In the genomic region with DNA sequence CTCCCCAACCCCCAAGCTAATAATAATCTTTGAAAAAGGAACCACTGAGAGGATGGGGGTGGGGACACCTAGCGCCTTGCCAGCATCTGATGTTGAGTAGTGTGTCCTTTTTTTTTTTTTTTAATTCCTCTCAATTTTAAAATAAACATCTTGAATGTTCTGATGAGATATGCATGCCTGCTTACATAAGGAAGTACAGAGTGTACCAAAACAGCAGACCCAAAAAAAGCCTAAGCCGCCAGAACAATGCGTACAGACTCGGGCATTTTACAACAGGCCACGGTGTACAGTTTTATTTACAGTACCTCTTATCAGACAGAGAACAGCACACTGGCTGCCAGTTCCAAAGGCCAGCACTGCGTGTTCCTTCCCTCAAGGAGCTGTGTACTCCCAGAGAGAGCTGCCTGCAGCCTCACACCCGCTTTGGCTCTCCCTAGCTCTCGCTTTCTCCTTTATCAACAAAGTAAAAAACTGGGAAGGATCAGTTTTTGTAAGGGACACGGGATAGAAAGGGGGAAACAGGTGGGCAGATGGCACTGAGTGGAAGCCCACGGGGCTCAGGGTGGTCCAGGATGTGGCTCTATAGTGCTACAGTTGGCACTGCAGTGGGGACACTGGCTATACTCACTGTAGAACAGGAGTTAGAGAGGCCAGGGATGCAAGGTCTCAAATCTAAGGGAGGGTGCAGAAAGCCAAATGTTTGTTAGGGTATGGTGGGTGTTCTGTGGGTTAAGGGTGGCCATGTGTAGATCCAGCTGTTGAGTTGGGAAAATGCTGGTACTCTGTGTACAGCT, we compare ENCODE assay signal across 10 mouse cellular contexts.
A peak's percentile ranks its signal among the peaks of the same experiment; 100 is the strongest.
DNase-seq lines count a peak whose midpoint lies in the region; ATAC-seq and TF ChIP-seq lines count a peak whose summit lies in the region.
"Had no signal": no experiment of that assay in that cellular context is flagged by ENCODE, and none has a peak within 500 bp of the region (broad histone marks: within the 10 kb centered on the region; RNA-seq: fewer than 3 reads in every experiment).

No protein-coding gene starts in this region.

- H3K4me2 ChIP-seq in forebrain, embryonic 15.5 days (replicated peaks) = no peak overlapping the region
- no peak overlapping the region for H3K4me2 ChIP-seq in forebrain, embryonic 14.5 days (ENCODE audit: low read length)
- 0 out of 2 replicates have a peak overlapping the region, but pooled peaks have one; percentile 22 for H3K4me2 ChIP-seq in lung, embryonic 15.5 days
- no peak overlapping the region; the same call in 1 of the 2 replicates for H3K4me2 ChIP-seq in stomach, postnatal 0 days (replicated peaks; ENCODE audit: low read depth)
- H3K4me2 ChIP-seq: embryonic facial prominence, embryonic 13.5 days had no signal

- no peaks in the 10 kb centered on the region for H3K9me3 ChIP-seq in forebrain, embryonic 15.5 days
- no peaks in the 10 kb centered on the region for H3K9me3 ChIP-seq in forebrain, embryonic 14.5 days (replicated peaks; ENCODE audit: control insufficient read depth, low read length)
- no peaks in the 10 kb centered on the region for H3K9me3 ChIP-seq in lung, embryonic 15.5 days
- no peaks in the 10 kb centered on the region for H3K9me3 ChIP-seq in stomach, postnatal 0 days (ENCODE audit: control insufficient read depth, low read length)
- H3K9me3 ChIP-seq: embryonic facial prominence, embryonic 13.5 days had no signal

- H3K4me3 ChIP-seq in forebrain, embryonic 15.5 days = no peak overlapping the region
- H3K4me3 ChIP-seq in forebrain, embryonic 14.5 days (ENCODE audit: low read depth, low read length) = no peak overlapping the region
- no peak overlapping the region for H3K4me3 ChIP-seq in lung, embryonic 15.5 days
- H3K4me3 ChIP-seq in stomach, postnatal 0 days (ENCODE audit: low read depth, low read length) = no peak overlapping the region
- H3K4me3 ChIP-seq in thymus, adult 2 months (ENCODE audit: control insufficient read depth, insufficient read depth, low read length) = no peak overlapping the region
- H3K4me3 ChIP-seq: embryonic facial prominence, embryonic 13.5 days; myocyte had no signal

- H3K9ac ChIP-seq in forebrain, embryonic 15.5 days (replicated peaks) = no peak overlapping the region
- H3K9ac ChIP-seq in forebrain, embryonic 14.5 days (ENCODE audit: low read length) = no peak overlapping the region
- no peak overlapping the region for H3K9ac ChIP-seq in lung, embryonic 15.5 days
- peak overlapping the region; percentile 54 for H3K9ac ChIP-seq in stomach, postnatal 0 days (ENCODE audit: low read length)
- H3K9ac ChIP-seq: embryonic facial prominence, embryonic 13.5 days had no signal

- TF ChIP-seq POLR2A in thymus, adult 2 months (IDR thresholded peaks at IDR 0.05; ENCODE audit: control insufficient read depth, extremely low read depth, insufficient read depth, low read length, poor library complexity) = no peak

- no peaks in the 10 kb centered on the region for H3K36me3 ChIP-seq in forebrain, embryonic 15.5 days
- no peaks in the 10 kb centered on the region for H3K36me3 ChIP-seq in forebrain, embryonic 14.5 days (ENCODE audit: control insufficient read depth, insufficient read depth, low read length)
- H3K36me3 ChIP-seq in lung, embryonic 15.5 days = no peaks in the 10 kb centered on the region
- H3K36me3 ChIP-seq in stomach, postnatal 0 days (ENCODE audit: control insufficient read depth, insufficient read depth, low read length) = 0 out of 2 replicates have a peak, but pooled peaks cover 2% of the 10 kb centered on the region
- H3K36me3 ChIP-seq in thymus, adult 2 months (ENCODE audit: control insufficient read depth, insufficient read depth, low read length) = no peaks in the 10 kb centered on the region
- H3K36me3 ChIP-seq: embryonic facial prominence, embryonic 13.5 days had no signal

- H3K27me3 ChIP-seq in forebrain, embryonic 15.5 days = no peaks in the 10 kb centered on the region
- H3K27me3 ChIP-seq in forebrain, embryonic 14.5 days (replicated peaks; ENCODE audit: control insufficient read depth, insufficient read depth, low read length) = no peaks in the 10 kb centered on the region
- no peaks in the 10 kb centered on the region; the same call in 1 of the 2 replicates for H3K27me3 ChIP-seq in lung, embryonic 15.5 days
- H3K27me3 ChIP-seq in stomach, postnatal 0 days (ENCODE audit: control insufficient read depth, insufficient read depth, low read length) = no peaks in the 10 kb centered on the region
- no peaks in the 10 kb centered on the region for H3K27me3 ChIP-seq in thymus, adult 2 months (ENCODE audit: control insufficient read depth, insufficient read depth, low read length)

- H3K4me1 ChIP-seq in forebrain, embryonic 15.5 days = peaks cover 20% of the 10 kb centered on the region
- peaks cover 13% of the 10 kb centered on the region for H3K4me1 ChIP-seq in forebrain, embryonic 14.5 days (ENCODE audit: control insufficient read depth, insufficient read depth, low read length)
- peaks cover 30% of the 10 kb centered on the region for H3K4me1 ChIP-seq in lung, embryonic 15.5 days
- peaks cover 7% of the 10 kb centered on the region for H3K4me1 ChIP-seq in stomach, postnatal 0 days (replicated peaks; ENCODE audit: control insufficient read depth, insufficient read depth)
- H3K4me1 ChIP-seq in thymus, adult 2 months (replicated peaks; ENCODE audit: control insufficient read depth, insufficient read depth, low read length) = no peaks in the 10 kb centered on the region

- peak; percentile 99 for TF ChIP-seq EP300 in stomach, postnatal 0 days (optimal IDR thresholded peaks at IDR 0.05)

- no peak for TF ChIP-seq CTCF in stomach, postnatal 0 days (IDR thresholded peaks at IDR 0.05; ENCODE audit: low read depth)
- no peak for TF ChIP-seq CTCF in thymus, adult 2 months (IDR thresholded peaks at IDR 0.05; ENCODE audit: borderline replicate concordance, control insufficient read depth, extremely low read depth, insufficient read depth, low read length, poor library complexity)

- H3K27ac ChIP-seq in forebrain, embryonic 15.5 days (replicated peaks) = peak overlapping the region; percentile 25
- no peak overlapping the region for H3K27ac ChIP-seq in forebrain, embryonic 14.5 days (ENCODE audit: low read depth, low read length)
- peak overlapping the region; percentile 95 for H3K27ac ChIP-seq in lung, embryonic 15.5 days
- H3K27ac ChIP-seq in stomach, postnatal 0 days (replicated peaks) = peak overlapping the region; percentile 91
- no peak overlapping the region for H3K27ac ChIP-seq in thymus, adult 2 months (ENCODE audit: control insufficient read depth, insufficient read depth, low read length)
- H3K27ac ChIP-seq: embryonic facial prominence, embryonic 13.5 days had no signal

- 58% methylated on average over 10 of the region's 10 CpGs for WGBS in forebrain, embryonic 15.5 days
- 69% methylated on average over 10 of the region's 10 CpGs for WGBS in forebrain, embryonic 14.5 days
- 8% methylated on average over 10 of the region's 10 CpGs for WGBS in lung, embryonic 15.5 days
- WGBS in stomach, postnatal 0 days = 7% methylated on average over 10 of the region's 10 CpGs
- WGBS in thymus, adult 2 months = 56% methylated on average over 10 of the region's 10 CpGs

- no peak for DNase-seq in forebrain, embryonic 14.5 days (ENCODE audit: low spot score)
- peak; percentile 66 for DNase-seq in adrenal gland, postnatal 10 days
- peak; percentile 94 to 98 for DNase-seq in heart, adult 9 months (ENCODE audit: low spot score in 2 of 2)
- peak; percentile 71 to 96 for DNase-seq in layer of hippocampus, adult 18-20 months (ENCODE audit: low spot score in 2 of 2)
- DNase-seq in stomach, postnatal 0 days (ENCODE audit: low spot score) = peak; percentile 76
- no peak for DNase-seq in thymus, adult 2 months

- ATAC-seq in forebrain, embryonic 15.5 days (replicated peaks) = no peak
- no peak for ATAC-seq in forebrain, embryonic 14.5 days
- peak; percentile 89 for ATAC-seq in lung, embryonic 15.5 days (ENCODE audit: borderline replicate concordance, extremely low read depth, low FRiP score, low TSS enrichment)
- ATAC-seq in stomach, postnatal 0 days (ENCODE audit: low FRiP score, low TSS enrichment) = peak; percentile 95

Comparison
In these comparisons a context has a peak if more than half of its experiments do, and no peak if none do; other contexts are left out.
1. H3K27ac ChIP-seq: peak in forebrain, embryonic 15.5 days (single experiment), lung, embryonic 15.5 days (single experiment) and stomach, postnatal 0 days (single experiment); none in forebrain, embryonic 14.5 days (single experiment) and thymus, adult 2 months (single experiment).
2. ATAC-seq: peak in lung, embryonic 15.5 days (single experiment) and stomach, postnatal 0 days (single experiment); none in forebrain, embryonic 15.5 days (single experiment) and forebrain, embryonic 14.5 days (single experiment).
3. DNase-seq: peak in adrenal gland, postnatal 10 days (single experiment), heart, adult 9 months (2 of 2), layer of hippocampus, adult 18-20 months (2 of 2) and stomach, postnatal 0 days (single experiment); none in forebrain, embryonic 14.5 days (single experiment) and thymus, adult 2 months (single experiment).